Mouse (Mus musculus) layer of hippocampus, postnatal 10 days (tissue): ENCODE measurements around the gene Akap5. TPM values are rescaled to one million over a fixed set of nuclear protein-coding genes. Genes with fewer than 3 reads are reported as not detected.

Source experiments
- DNase-seq, 2 experiments: peaks; one replicate each; pipeline ENCODE4 v3.0.0; 2021; ENCODE audit warnings: low spot score in 2 of 2
- long read RNA-seq: library from polyadenylated mRNA; stranded (forward); transcript quantifications from one replicate; pipeline ENCODE4 v2.0.0, GENCODE M21; 2023
- total RNA-seq, 2 experiments: library from RNA; stranded (reverse); gene quantifications; 2 replicates each; pipeline ENCODE4 v1.2.3; 2021

Gene Akap5
- total RNA-seq = 10 to 100 TPM; 48.9 to 52.7 TPM
- long read RNA-seq, full-length matches to known transcripts = 11 of 15 reads
- long read RNA-seq, partial matches to known transcripts = 0 of 15 reads
- long read RNA-seq, other reads (novel, unspliced or antisense) = 4 of 15 reads

GRCm38 (mm10) chr12:76324679-76325431, at the start of gene Akap5:
TSS of gene Akap5 (plus strand) at chr12:76324891.
- DNase-seq = peak; percentile 75 to 84

- no peak for DNase-seq
These were observed 46.5 kb upstream of the Akap5 start for GRCm38 (mm10) chr12:76278209-76278608.

GRCm38 (mm10) chr12:76280556-76280955, 44.1 kb upstream of the Akap5 start:
- no peak for DNase-seq

- DNase-seq = no peak
These were observed 43.5 kb upstream of the Akap5 start for GRCm38 (mm10) chr12:76281111-76281660.

GRCm38 (mm10) chr12:76282132-76282531, 42.6 kb upstream of the Akap5 start:
- DNase-seq = no peak

GRCm38 (mm10) chr12:76282532-76283173, 42.0 kb upstream of the Akap5 start:
- DNase-seq = no peak

- DNase-seq = no peak
These were observed 39.3 kb upstream of the Akap5 start for GRCm38 (mm10) chr12:76285418-76285817.

- no peak for DNase-seq
These were observed 36.7 kb upstream of the Akap5 start for GRCm38 (mm10) chr12:76287986-76288385.

- no peak for DNase-seq
These were observed 36.2 kb upstream of the Akap5 start for GRCm38 (mm10) chr12:76288494-76288893.

GRCm38 (mm10) chr12:76289428-76289827, 35.3 kb upstream of the Akap5 start:
- DNase-seq = no peak

GRCm38 (mm10) chr12:76290271-76290670, 34.4 kb upstream of the Akap5 start:
- DNase-seq = no peak

GRCm38 (mm10) chr12:76293192-76293591, 31.5 kb upstream of the Akap5 start:
- DNase-seq = peak; percentile 61 to 72

GRCm38 (mm10) chr12:76297830-76298229, 26.9 kb upstream of the Akap5 start:
- no peak for DNase-seq

- no peak for DNase-seq
These were observed 25.3 kb upstream of the Akap5 start for GRCm38 (mm10) chr12:76299361-76299906.

- DNase-seq = no peak
These were observed 24.3 kb upstream of the Akap5 start for GRCm38 (mm10) chr12:76300367-76300766.

- DNase-seq = no peak
These were observed 21.2 kb upstream of the Akap5 start for GRCm38 (mm10) chr12:76303474-76303873.

- no peak for DNase-seq
These were observed 20.5 kb upstream of the Akap5 start for GRCm38 (mm10) chr12:76304199-76304598.

- no peak for DNase-seq
These were observed 19.6 kb upstream of the Akap5 start for GRCm38 (mm10) chr12:76305107-76305506.

GRCm38 (mm10) chr12:76306852-76307561, 17.7 kb upstream of the Akap5 start:
- no peak for DNase-seq

- no peak for DNase-seq
These were observed 16.7 kb upstream of the Akap5 start for GRCm38 (mm10) chr12:76307964-76308363.

GRCm38 (mm10) chr12:76308436-76308835, 16.3 kb upstream of the Akap5 start:
- DNase-seq = no peak
